In genomic region chr8:46867440-46867839, GRCm38 (mm10) we compare ENCODE assay signal across 19 mouse cellular contexts.
DNase-seq lines count a peak whose midpoint lies in the region; ATAC-seq and TF ChIP-seq lines count a peak whose summit lies in the region.
"Had no signal": no experiment of that assay in that cellular context is flagged by ENCODE, and none has a peak within 500 bp of the region (broad histone marks: within the 10 kb centered on the region; RNA-seq: fewer than 3 reads in every experiment).

No protein-coding gene starts in this region.

- H3K36me3 ChIP-seq in embryonic facial prominence, embryonic 15.5 days: no peaks in the 10 kb centered on the region
- no peaks in the 10 kb centered on the region for H3K36me3 ChIP-seq in embryonic facial prominence, embryonic 10.5 days (replicated peaks)
- no peaks in the 10 kb centered on the region for H3K36me3 ChIP-seq in heart, postnatal 0 days (replicated peaks; ENCODE audit: control insufficient read depth, insufficient read depth, low read length)
- no peaks in the 10 kb centered on the region for H3K36me3 ChIP-seq in lung, postnatal 0 days (ENCODE audit: insufficient read depth, low read length)
- H3K36me3 ChIP-seq: embryonic facial prominence, embryonic 12.5 days; midbrain, embryonic 10.5 days had no signal

- peak overlapping the region; percentile 39; the same call in 1 of the 2 replicates for H3K27ac ChIP-seq in embryonic facial prominence, embryonic 15.5 days (replicated peaks)
- no peak overlapping the region for H3K27ac ChIP-seq in embryonic facial prominence, embryonic 10.5 days (replicated peaks)
- peak overlapping the region; percentile 39 for H3K27ac ChIP-seq in heart, postnatal 0 days (ENCODE audit: low read depth)
- peak overlapping the region; percentile 87; the same call in 1 of the 2 replicates for H3K27ac ChIP-seq in lung, postnatal 0 days (ENCODE audit: low read length)
- H3K27ac ChIP-seq: embryonic facial prominence, embryonic 12.5 days; forebrain, embryonic 13.5 days; midbrain, embryonic 10.5 days had no signal

- no peak overlapping the region for H3K4me3 ChIP-seq in embryonic facial prominence, embryonic 15.5 days (replicated peaks)
- no peak overlapping the region for H3K4me3 ChIP-seq in embryonic facial prominence, embryonic 10.5 days
- no peak overlapping the region for H3K4me3 ChIP-seq in heart, postnatal 0 days (ENCODE audit: low read depth, low read length)
- H3K4me3 ChIP-seq in lung, postnatal 0 days (ENCODE audit: low read depth, low read length): no peak overlapping the region
- H3K4me3 ChIP-seq: embryonic facial prominence, embryonic 12.5 days; forebrain, embryonic 13.5 days; midbrain, embryonic 10.5 days had no signal

- H3K27me3 ChIP-seq in embryonic facial prominence, embryonic 15.5 days: no peaks in the 10 kb centered on the region
- no peaks in the 10 kb centered on the region for H3K27me3 ChIP-seq in embryonic facial prominence, embryonic 10.5 days (replicated peaks; ENCODE audit: low read depth, poor library complexity, severe bottlenecking)
- H3K27me3 ChIP-seq in heart, postnatal 0 days (ENCODE audit: control insufficient read depth, insufficient read depth, low read length): no peaks in the 10 kb centered on the region
- no peaks in the 10 kb centered on the region for H3K27me3 ChIP-seq in lung, postnatal 0 days (replicated peaks; ENCODE audit: insufficient read depth, low read length)
- H3K27me3 ChIP-seq: embryonic facial prominence, embryonic 12.5 days; forebrain, embryonic 13.5 days had no signal

- no peak for ATAC-seq in embryonic facial prominence, embryonic 15.5 days (ENCODE audit: insufficient number of reproducible peaks, low FRiP score, low TSS enrichment, low read depth)
- ATAC-seq in heart, postnatal 0 days (ENCODE audit: insufficient read depth, low read depth): no peak
- ATAC-seq in lung, postnatal 0 days: peak; percentile 67
- ATAC-seq: forebrain, embryonic 13.5 days; midbrain, embryonic 16.5 days had no signal

- H3K9ac ChIP-seq in embryonic facial prominence, embryonic 15.5 days: no peak overlapping the region
- no peak overlapping the region for H3K9ac ChIP-seq in heart, postnatal 0 days (replicated peaks; ENCODE audit: low read depth, low read length)
- H3K9ac ChIP-seq in lung, postnatal 0 days (replicated peaks; ENCODE audit: low read depth): no peak overlapping the region
- H3K9ac ChIP-seq: embryonic facial prominence, embryonic 12.5 days; forebrain, embryonic 13.5 days had no signal

- H3K9me3 ChIP-seq in embryonic facial prominence, embryonic 15.5 days (replicated peaks): no peaks in the 10 kb centered on the region
- no peaks in the 10 kb centered on the region for H3K9me3 ChIP-seq in embryonic facial prominence, embryonic 10.5 days
- H3K9me3 ChIP-seq in heart, postnatal 0 days (replicated peaks; ENCODE audit: control insufficient read depth, low read length): no peaks in the 10 kb centered on the region
- H3K9me3 ChIP-seq in lung, postnatal 0 days (ENCODE audit: low read length): no peaks in the 10 kb centered on the region
- H3K9me3 ChIP-seq: embryonic facial prominence, embryonic 12.5 days; forebrain, embryonic 13.5 days; midbrain, embryonic 10.5 days had no signal

- WGBS in embryonic facial prominence, embryonic 15.5 days: 47% methylated on average over 4 of the region's 4 CpGs
- 72% methylated on average over 4 of the region's 4 CpGs for WGBS in embryonic facial prominence, embryonic 10.5 days
- 62% methylated on average over 4 of the region's 4 CpGs for WGBS in heart, postnatal 0 days
- 49% methylated on average over 4 of the region's 4 CpGs for WGBS in lung, postnatal 0 days

- no peak for TF ChIP-seq EP300 in heart, postnatal 0 days (IDR thresholded peaks at IDR 0.05; ENCODE audit: low read depth)
- TF ChIP-seq EP300 in lung, postnatal 0 days (IDR thresholded peaks at IDR 0.05): peak; percentile 86

- no peak for DNase-seq in embryonic facial prominence, embryonic 10.5 days (ENCODE audit: low spot score)
- no peak for DNase-seq in heart, postnatal 0 days (ENCODE audit: low spot score)
- no peak for DNase-seq in heart, adult 9 months (ENCODE audit: low spot score in 2 of 2)
- DNase-seq in lung, postnatal 0 days (ENCODE audit: low spot score): peak; percentile 92
- no peak for DNase-seq in lung, postnatal 14 days
- DNase-seq in urinary bladder, postnatal 10 days (ENCODE audit: low spot score): no peak
- DNase-seq in right cerebral cortex, postnatal 4 days: no peak
- DNase-seq: cerebellum, adult 11-12 months; cerebellum, postnatal 14 days; gastrocnemius, postnatal 10 days; kidney, adult 18-20 months; layer of hippocampus, postnatal 36 days; thymus, adult 2 months; thymus, postnatal 4 days had no signal

- H3K4me1 ChIP-seq in embryonic facial prominence, embryonic 15.5 days: peaks cover 15% of the 10 kb centered on the region
- peaks cover 4% of the 10 kb centered on the region; the same call in 1 of the 2 replicates for H3K4me1 ChIP-seq in embryonic facial prominence, embryonic 10.5 days
- H3K4me1 ChIP-seq in heart, postnatal 0 days (ENCODE audit: control insufficient read depth, insufficient read depth): peaks cover 19% of the 10 kb centered on the region
- H3K4me1 ChIP-seq in lung, postnatal 0 days (ENCODE audit: insufficient read depth, low read depth, low read length): peaks cover 14% of the 10 kb centered on the region; the same call in 1 of the 2 replicates
- H3K4me1 ChIP-seq: forebrain, embryonic 13.5 days had no signal

- no peak overlapping the region for H3K4me2 ChIP-seq in embryonic facial prominence, embryonic 15.5 days (replicated peaks)
- no peak overlapping the region for H3K4me2 ChIP-seq in heart, postnatal 0 days (ENCODE audit: low read depth, low read length)
- H3K4me2 ChIP-seq in lung, postnatal 0 days (replicated peaks; ENCODE audit: low read depth, low read length): no peak overlapping the region
- H3K4me2 ChIP-seq: embryonic facial prominence, embryonic 12.5 days; forebrain, embryonic 13.5 days had no signal

- TF ChIP-seq CTCF in heart, postnatal 0 days (IDR thresholded peaks at IDR 0.05; ENCODE audit: low read depth): no peak
- no peak for TF ChIP-seq CTCF in lung, postnatal 0 days (IDR thresholded peaks at IDR 0.05)
